14 mouse cellular contexts compared by ENCODE assay signal in the genomic region with DNA sequence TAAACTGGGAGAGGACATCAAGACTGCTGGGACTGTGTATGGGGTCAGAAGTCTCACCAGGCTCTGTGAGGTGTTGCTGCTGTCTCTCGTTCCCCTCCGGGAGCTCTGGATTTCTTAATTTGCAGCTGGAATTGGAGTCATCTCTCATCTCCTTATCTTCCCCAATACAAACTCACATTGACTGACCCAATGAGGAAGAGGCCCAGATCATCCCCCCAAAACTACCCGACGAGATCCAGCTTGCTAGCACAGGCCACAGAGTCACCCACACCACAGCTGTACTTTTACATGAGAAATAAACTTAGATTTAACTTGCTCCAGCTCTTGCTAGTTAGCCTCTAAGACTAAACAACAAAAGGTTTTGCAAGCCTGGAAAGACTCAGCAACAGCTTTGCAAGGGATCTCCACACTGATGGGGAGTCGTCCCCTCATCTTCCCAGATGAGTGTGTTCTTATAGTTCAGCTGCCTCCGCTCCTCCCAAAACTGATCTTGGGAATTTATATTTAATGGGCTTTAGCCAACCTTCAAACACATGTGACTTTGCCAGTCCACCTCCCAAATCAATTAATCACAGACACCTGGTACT. TPM values are rescaled to one million over a fixed set of nuclear protein-coding genes. Genes with fewer than 3 reads are reported as not detected.
DNase-seq lines count a peak whose midpoint lies in the region; ATAC-seq and TF ChIP-seq lines count a peak whose summit lies in the region.
"Had no signal": no experiment of that assay in that cellular context is flagged by ENCODE, and none has a peak within 500 bp of the region (broad histone marks: within the 10 kb centered on the region; RNA-seq: fewer than 3 reads in every experiment).

No protein-coding gene starts in this region.

- no peak for TF ChIP-seq CTCF in liver, postnatal 0 days (IDR thresholded peaks at IDR 0.05; ENCODE audit: low read depth)

- H3K36me3 ChIP-seq in hindbrain, embryonic 11.5 days (ENCODE audit: control insufficient read depth, insufficient read depth, low read length): no peaks in the 10 kb centered on the region
- H3K36me3 ChIP-seq in hindbrain, embryonic 16.5 days (ENCODE audit: control insufficient read depth, insufficient read depth, low read length): no peaks in the 10 kb centered on the region
- no peaks in the 10 kb centered on the region for H3K36me3 ChIP-seq in midbrain, embryonic 12.5 days
- H3K36me3 ChIP-seq in midbrain, embryonic 15.5 days (replicated peaks): no peaks in the 10 kb centered on the region
- no peaks in the 10 kb centered on the region for H3K36me3 ChIP-seq in liver, postnatal 0 days (replicated peaks; ENCODE audit: insufficient read depth, low read length)
- H3K36me3 ChIP-seq: stomach, embryonic 15.5 days had no signal

- 68% methylated on average over 6 of the region's 6 CpGs for WGBS in hindbrain, embryonic 11.5 days
- 72% methylated on average over 6 of the region's 6 CpGs for WGBS in hindbrain, embryonic 16.5 days
- WGBS in midbrain, embryonic 12.5 days: 80% methylated on average over 6 of the region's 6 CpGs
- WGBS in midbrain, embryonic 15.5 days: 78% methylated on average over 6 of the region's 6 CpGs
- WGBS in liver, postnatal 0 days (ENCODE audit: insufficient replicate concordance): 59% methylated on average over 6 of the region's 6 CpGs

- H3K4me1 ChIP-seq in hindbrain, embryonic 11.5 days (replicated peaks; ENCODE audit: control insufficient read depth, insufficient read depth, low read length): no peaks in the 10 kb centered on the region; the same call in 1 of the 2 replicates
- H3K4me1 ChIP-seq in hindbrain, embryonic 16.5 days (ENCODE audit: control insufficient read depth, insufficient read depth, low read depth, low read length): peaks cover 7% of the 10 kb centered on the region
- peaks cover 21% of the 10 kb centered on the region for H3K4me1 ChIP-seq in midbrain, embryonic 12.5 days
- peaks cover 19% of the 10 kb centered on the region for H3K4me1 ChIP-seq in midbrain, embryonic 15.5 days
- peaks cover 22% of the 10 kb centered on the region for H3K4me1 ChIP-seq in liver, postnatal 0 days (ENCODE audit: insufficient read depth)

- no peak overlapping the region for H3K9ac ChIP-seq in hindbrain, embryonic 11.5 days (ENCODE audit: low read depth, low read length)
- no peak overlapping the region for H3K9ac ChIP-seq in hindbrain, embryonic 16.5 days (ENCODE audit: low read depth, low read length)
- no peak overlapping the region for H3K9ac ChIP-seq in midbrain, embryonic 12.5 days (replicated peaks)
- no peak overlapping the region for H3K9ac ChIP-seq in midbrain, embryonic 15.5 days
- H3K9ac ChIP-seq in liver, postnatal 0 days (replicated peaks): no peak overlapping the region
- H3K9ac ChIP-seq: stomach, embryonic 15.5 days had no signal

- no peak overlapping the region for H3K4me3 ChIP-seq in hindbrain, embryonic 11.5 days (ENCODE audit: low read depth, low read length)
- no peak overlapping the region for H3K4me3 ChIP-seq in hindbrain, embryonic 16.5 days (ENCODE audit: low read length)
- H3K4me3 ChIP-seq in midbrain, embryonic 12.5 days: no peak overlapping the region
- no peak overlapping the region for H3K4me3 ChIP-seq in midbrain, embryonic 15.5 days
- H3K4me3 ChIP-seq in liver, postnatal 0 days (ENCODE audit: low read depth, low read length): no peak overlapping the region
- H3K4me3 ChIP-seq: stomach, embryonic 15.5 days had no signal

- no peak for TF ChIP-seq EP300 in liver, postnatal 0 days (IDR thresholded peaks at IDR 0.05; ENCODE audit: low read depth)

- H3K27ac ChIP-seq in hindbrain, embryonic 11.5 days (ENCODE audit: low read depth, low read length): peak overlapping the region; percentile 51
- no peak overlapping the region for H3K27ac ChIP-seq in hindbrain, embryonic 16.5 days (ENCODE audit: low read depth, low read length)
- 0 out of 2 replicates have a peak overlapping the region, but pooled peaks have one; percentile 25 for H3K27ac ChIP-seq in midbrain, embryonic 12.5 days (replicated peaks)
- H3K27ac ChIP-seq in midbrain, embryonic 15.5 days: no peak overlapping the region
- peak overlapping the region; percentile 68; the same call in 1 of the 2 replicates for H3K27ac ChIP-seq in liver, postnatal 0 days (ENCODE audit: low read depth)
- H3K27ac ChIP-seq: macrophage; stomach, embryonic 15.5 days had no signal

- no peak for ATAC-seq in hindbrain, embryonic 11.5 days (ENCODE audit: low FRiP score)
- ATAC-seq in hindbrain, embryonic 16.5 days: no peak
- no peak for ATAC-seq in midbrain, embryonic 12.5 days (ENCODE audit: low FRiP score, low read depth)
- ATAC-seq in midbrain, embryonic 15.5 days (replicated peaks): no peak
- ATAC-seq in liver, postnatal 0 days: no peak

- peak; percentile 6 for DNase-seq in hindbrain, embryonic 11.5 days (ENCODE audit: low spot score)
- DNase-seq in forelimb bud, embryonic 11.5 days (ENCODE audit: low read depth, low spot score): peak; percentile 30
- DNase-seq in liver, postnatal 0 days: no peak
- no peak for DNase-seq in urinary bladder, postnatal 4 days (ENCODE audit: low spot score in 2 of 2)
- no peak for DNase-seq in B cell, adult 2 months
- DNase-seq: cerebellum, postnatal 10 days; heart, adult 11 months; kidney, adult 9 months; right cerebral cortex, postnatal 25 days had no signal

- H3K4me2 ChIP-seq in hindbrain, embryonic 11.5 days (replicated peaks; ENCODE audit: low read depth, low read length): no peak overlapping the region
- H3K4me2 ChIP-seq in hindbrain, embryonic 16.5 days (ENCODE audit: low read length): no peak overlapping the region
- H3K4me2 ChIP-seq in midbrain, embryonic 12.5 days (replicated peaks): no peak overlapping the region
- H3K4me2 ChIP-seq in midbrain, embryonic 15.5 days: no peak overlapping the region
- H3K4me2 ChIP-seq in liver, postnatal 0 days (ENCODE audit: low read depth, low read length): 0 out of 2 replicates have a peak overlapping the region, but pooled peaks have one; percentile 6
- H3K4me2 ChIP-seq: stomach, embryonic 15.5 days had no signal

- no peaks in the 10 kb centered on the region for H3K27me3 ChIP-seq in hindbrain, embryonic 11.5 days (ENCODE audit: control insufficient read depth, insufficient read depth, low read length)
- no peaks in the 10 kb centered on the region for H3K27me3 ChIP-seq in hindbrain, embryonic 16.5 days (replicated peaks; ENCODE audit: control insufficient read depth, insufficient read depth, low read length)
- no peaks in the 10 kb centered on the region for H3K27me3 ChIP-seq in midbrain, embryonic 12.5 days
- no peaks in the 10 kb centered on the region for H3K27me3 ChIP-seq in midbrain, embryonic 15.5 days (replicated peaks)
- H3K27me3 ChIP-seq in liver, postnatal 0 days (ENCODE audit: insufficient read depth, low read length): no peaks in the 10 kb centered on the region
- H3K27me3 ChIP-seq: stomach, embryonic 15.5 days had no signal

- H3K9me3 ChIP-seq in hindbrain, embryonic 11.5 days (ENCODE audit: control insufficient read depth, low read length): no peaks in the 10 kb centered on the region
- H3K9me3 ChIP-seq in hindbrain, embryonic 16.5 days (ENCODE audit: control insufficient read depth, low read length): no peaks in the 10 kb centered on the region
- H3K9me3 ChIP-seq in midbrain, embryonic 12.5 days: no peaks in the 10 kb centered on the region
- H3K9me3 ChIP-seq in midbrain, embryonic 15.5 days: no peaks in the 10 kb centered on the region
- H3K9me3 ChIP-seq in liver, postnatal 0 days (ENCODE audit: low read length): no peaks in the 10 kb centered on the region
- H3K9me3 ChIP-seq: stomach, embryonic 15.5 days had no signal

RNA-seq across cellular contexts. Expression of gene Adpgk, which starts 1.7 kb away (rescaled TPM):
- polyA plus RNA-seq in hindbrain, embryonic 11.5 days (2014; fragmentation: Nextera tagmentation; extraction: Ambion mirVana): 40.9 and 44.0 TPM in 2 replicates
- polyA plus RNA-seq in hindbrain, embryonic 16.5 days (2015; fragmentation: Nextera tagmentation; extraction: Ambion mirVana): 22.6 and 25.7 TPM in 2 replicates
- polyA plus RNA-seq in midbrain, embryonic 12.5 days (2016; fragmentation: Nextera tagmentation; extraction: Ambion mirVana): 34.1 and 34.9 TPM in 2 replicates
- polyA plus RNA-seq in midbrain, embryonic 15.5 days (2015; fragmentation: Nextera tagmentation; extraction: Ambion mirVana): 23.5 and 24.5 TPM in 2 replicates
- 24.1 and 24.6 TPM in 2 replicates for polyA plus RNA-seq in liver, postnatal 0 days (2015; fragmentation: Nextera tagmentation; extraction: Ambion mirVana)

Comparison
In these comparisons a context has a peak if more than half of its experiments do, and no peak if none do; other contexts are left out.
1. H3K27ac ChIP-seq: peak in hindbrain, embryonic 11.5 days (single experiment), midbrain, embryonic 12.5 days (single experiment) and liver, postnatal 0 days (single experiment); none in hindbrain, embryonic 16.5 days (single experiment) and midbrain, embryonic 15.5 days (single experiment).
2. DNase-seq: peak in hindbrain, embryonic 11.5 days (single experiment) and forelimb bud, embryonic 11.5 days (single experiment); none in liver, postnatal 0 days (single experiment), urinary bladder, postnatal 4 days (0 of 2) and B cell, adult 2 months (0 of 2).